Mouse (Mus musculus) layer of hippocampus, adult 18-20 months (tissue): ENCODE measurements at regions not wholly inside any gene's neighbourhood (a gene's known extent, or its start where the extent isn't known, plus 50 kb on each side); places are given as distances from the start of the nearest gene placed in this dataset.
A peak's percentile ranks its signal among the peaks of the same experiment; 100 is the strongest.

ENCODE experiments used
- DNase-seq, 2 experiments: peaks; one replicate each; pipeline ENCODE4 v3.0.0; 2022; ENCODE audit warnings: low spot score in 2 of 2

GRCm38 (mm10) chrX:11647527-11647836 lies 319.9 kb downstream of the H2al1j start:
- no peak for DNase-seq

DNA sequence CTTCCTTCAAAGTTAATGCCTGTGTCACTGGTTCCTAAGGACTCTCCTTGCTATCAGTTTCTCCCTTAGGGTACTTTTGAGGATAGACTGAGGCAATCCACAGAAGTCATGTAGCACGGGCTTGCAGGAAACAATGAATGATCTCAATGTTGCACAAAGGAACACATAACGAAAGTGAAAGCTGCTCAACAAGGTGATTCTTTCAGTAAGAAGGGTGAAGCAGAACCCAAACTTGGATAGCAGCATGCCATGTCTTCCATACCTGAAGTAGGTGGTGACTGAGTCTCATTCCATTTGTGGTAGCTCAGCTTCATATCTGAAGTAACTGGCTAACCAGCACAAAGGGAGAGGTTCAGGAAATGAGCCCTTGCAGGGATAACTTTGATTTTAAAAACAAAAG lies 325.7 kb downstream of the H2al1j start:
- DNase-seq, result no peak

GRCm38 (mm10) chrX:11654976-11655375 lies 327.4 kb downstream of the H2al1j start:
- peak; percentile 54 to 76 for DNase-seq

DNA sequence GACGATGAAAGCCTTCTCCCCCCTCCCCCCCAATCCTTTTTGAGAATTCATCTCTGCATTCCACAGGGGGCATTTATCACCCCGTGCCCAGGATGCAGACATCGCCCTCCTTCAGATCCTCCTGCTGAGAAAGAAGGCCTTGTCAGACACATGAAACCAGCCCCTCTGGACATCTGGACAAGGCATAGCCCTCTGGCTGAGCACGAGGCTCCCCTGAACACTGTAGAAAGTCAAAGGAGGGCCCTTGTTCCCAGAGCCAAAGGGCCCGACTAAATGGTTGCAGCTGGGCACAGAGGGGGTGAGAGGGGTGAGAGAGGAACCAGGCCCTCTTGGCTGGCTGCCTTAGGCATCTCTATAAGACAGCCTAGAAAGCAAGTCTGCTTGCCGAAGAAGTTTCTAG lies 327.8 kb downstream of the H2al1j start:
- peak in 1 of 2 experiments; percentile 22 for DNase-seq

- no peak for DNase-seq
Measured at GRCm38 (mm10) chrX:11657606-11658254, 330.1 kb downstream of the H2al1j start.

DNA sequence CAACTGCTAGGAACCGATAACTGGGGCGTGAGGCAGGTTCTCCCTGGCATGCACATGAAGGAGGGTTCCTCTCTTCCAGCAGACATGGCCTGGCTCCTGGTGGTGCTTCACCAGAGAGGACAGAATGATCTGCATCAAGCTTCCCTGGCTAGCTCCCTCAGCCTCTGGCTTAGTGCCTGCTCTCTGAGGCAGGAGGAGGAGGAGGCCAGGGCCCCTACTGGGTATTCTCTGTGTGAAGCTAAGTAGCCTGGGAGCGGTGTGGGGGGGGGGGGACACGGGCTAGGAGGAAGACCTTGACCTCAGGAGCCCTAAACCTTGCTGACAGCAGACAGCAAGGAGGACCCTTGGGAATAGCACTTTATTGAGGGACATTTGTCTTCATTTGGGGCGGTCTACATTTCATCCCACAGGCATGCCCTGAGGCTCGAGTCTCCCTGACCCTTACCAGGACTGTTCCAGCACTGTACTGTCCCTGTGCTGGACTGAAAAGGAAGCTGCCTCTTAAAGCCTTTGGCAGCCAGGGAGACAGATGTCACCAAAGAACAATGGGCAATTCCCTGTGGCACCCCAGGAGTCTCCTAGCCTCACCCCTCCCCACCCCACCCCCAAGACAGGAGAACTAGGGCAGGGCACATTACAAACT lies 335.7 kb downstream of the H2al1j start:
- no peak for DNase-seq

- DNase-seq, result peak in 1 of 2 experiments; percentile 46
Measured at GRCm38 (mm10) chrX:11664330-11665061, 336.9 kb downstream of the H2al1j start.

GRCm38 (mm10) chrX:11665077-11665974 lies 337.7 kb downstream of the H2al1j start:
- no peak for DNase-seq

- DNase-seq, result no peak
Measured at GRCm38 (mm10) chrX:11666517-11666916, 338.9 kb downstream of the H2al1j start.

- DNase-seq, result no peak
Measured at GRCm38 (mm10) chrX:11671805-11672204, 344.2 kb downstream of the H2al1j start.

DNA sequence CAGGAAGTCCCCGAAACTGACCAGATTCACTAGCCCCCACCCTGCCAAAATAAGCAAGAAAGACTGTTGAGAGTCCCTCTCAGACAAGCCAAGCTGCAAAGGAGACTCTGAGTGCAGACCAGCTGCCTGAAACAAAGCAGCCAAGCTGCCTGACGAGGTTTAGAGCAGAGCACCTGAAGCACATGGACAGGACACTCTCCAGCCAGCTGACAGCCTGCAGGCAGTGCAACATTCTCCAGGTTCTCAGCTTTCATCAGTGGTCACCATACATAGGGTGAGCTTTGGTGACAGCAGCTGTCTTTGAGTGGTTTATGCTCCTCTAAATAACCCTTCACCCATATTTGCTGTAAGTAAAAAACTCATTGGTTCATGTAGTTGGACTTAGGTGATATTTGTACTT lies 350.5 kb downstream of the H2al1j start:
- DNase-seq, result no peak

DNA sequence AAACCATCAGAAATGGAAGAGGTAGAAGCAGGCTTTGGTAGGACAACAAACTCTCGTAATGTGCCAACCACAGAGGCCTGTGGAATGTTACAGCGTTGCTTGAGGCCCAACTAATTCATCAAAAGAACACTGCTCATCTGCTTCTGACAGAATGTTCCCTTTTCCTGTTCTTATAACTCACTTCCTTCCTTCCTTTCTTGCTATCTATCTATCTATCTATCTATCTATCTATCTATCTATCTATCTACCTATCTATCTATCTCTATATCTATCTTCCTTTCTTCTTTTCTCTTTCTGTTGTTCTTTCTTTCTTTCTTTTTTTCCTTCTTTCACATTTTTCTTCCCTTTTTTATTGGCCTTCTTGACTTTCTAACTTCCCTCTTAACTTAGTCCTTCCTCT lies 353.7 kb downstream of the H2al1j start:
- no peak for DNase-seq

GRCm38 (mm10) chrX:11689989-11690405 lies 362.4 kb downstream of the H2al1j start:
- peak in 1 of 2 experiments; percentile 6 for DNase-seq

GRCm38 (mm10) chrX:11690446-11690845 lies 362.8 kb downstream of the H2al1j start:
- no peak for DNase-seq

- no peak for DNase-seq
Measured at GRCm38 (mm10) chrX:11691019-11691418, 363.4 kb downstream of the H2al1j start.

DNA sequence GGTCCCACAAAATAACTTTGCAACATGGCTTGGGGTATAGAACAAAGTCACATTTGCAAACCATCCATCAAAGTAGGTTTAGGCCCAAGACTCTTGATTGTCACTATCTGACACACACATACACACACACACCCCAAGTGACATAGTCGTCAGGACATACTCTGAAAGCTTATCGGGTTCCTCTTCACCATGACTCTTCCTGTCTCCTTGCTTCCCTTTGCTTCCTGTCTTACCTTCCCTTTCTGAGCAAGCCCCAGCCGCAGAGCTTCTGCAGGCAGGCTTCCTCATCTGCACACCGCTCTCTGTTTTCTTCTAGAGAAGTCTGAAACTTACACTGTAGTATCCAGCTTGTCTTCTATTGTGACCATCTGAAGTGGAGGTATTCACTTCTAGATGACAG lies 368.9 kb downstream of the H2al1j start:
- DNase-seq, result no peak

- no peak for DNase-seq
Measured at GRCm38 (mm10) chrX:11701095-11701494, 373.5 kb downstream of the H2al1j start.

DNA sequence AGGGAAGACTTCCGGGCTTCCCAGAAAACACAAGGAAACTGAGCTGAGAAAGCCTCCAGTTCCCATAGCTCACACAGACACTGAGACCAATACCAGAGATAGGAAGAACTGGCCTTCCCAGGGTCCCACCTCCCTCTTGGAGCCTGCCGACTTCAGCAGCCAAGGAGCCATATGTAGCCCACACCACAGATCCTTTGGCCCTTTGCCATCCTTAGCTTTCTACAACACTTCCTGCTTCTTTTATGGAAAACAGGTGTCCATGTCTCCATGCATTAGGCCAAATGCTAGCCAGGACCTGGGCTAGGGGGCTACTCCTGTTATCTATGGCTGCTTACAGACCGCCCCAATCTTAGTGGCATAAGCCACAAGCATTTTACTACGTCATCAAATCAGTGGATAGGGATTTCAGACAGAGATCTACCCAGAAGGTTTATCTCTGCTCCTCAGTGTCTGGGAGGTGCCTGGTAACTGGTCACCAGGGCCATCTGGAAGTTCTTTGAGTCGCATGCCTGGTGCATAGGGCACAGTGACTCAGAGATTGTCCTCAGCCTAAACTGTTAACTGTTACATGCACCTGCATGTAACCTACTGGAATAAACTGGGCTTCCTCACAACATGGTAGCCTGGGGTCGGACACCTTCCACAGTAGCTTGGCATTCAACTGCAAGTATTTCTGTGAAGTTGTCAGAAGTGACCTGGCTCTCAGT lies 378.4 kb downstream of the H2al1j start:
- no peak for DNase-seq

- no peak for DNase-seq
Measured at GRCm38 (mm10) chrX:11707330-11707729, 379.7 kb downstream of the H2al1j start.

GRCm38 (mm10) chrX:11708325-11708724 lies 380.7 kb downstream of the H2al1j start:
- no peak for DNase-seq

- DNase-seq, result no peak
Measured at GRCm38 (mm10) chrX:11709326-11709725, 381.7 kb downstream of the H2al1j start.
